Mouse (Mus musculus): ENCODE measurements around the gene Ptpn22.
"Not testable (repeated sequence)": the region's sequence is repeated elsewhere in the genome, so short reads cannot be mapped to it uniquely, and the experiment has no call there.

Gene Ptpn22

GRCm38 (mm10) chr3:103858881-103859801 is at the start of gene Ptpn22:
Gene Ptpn22 (plus strand): TSS chr3:103859795.
- no peak for DNase-seq (ENCODE audit: low spot score)

GRCm38 (mm10) chr3:103809799-103810150 is 49.8 kb upstream of the Ptpn22 start:
- no peak for DNase-seq (ENCODE audit: low spot score)

- no peak for DNase-seq (ENCODE audit: low spot score)
These were observed 48.6 kb upstream of the Ptpn22 start for GRCm38 (mm10) chr3:103810967-103811366.

- no peak for DNase-seq (ENCODE audit: low spot score)
These were observed 32.0 kb upstream of the Ptpn22 start for GRCm38 (mm10) chr3:103827548-103827947.

GRCm38 (mm10) chr3:103829036-103829435 is 30.6 kb upstream of the Ptpn22 start:
- no peak for DNase-seq (ENCODE audit: low spot score)

- not testable (repeated sequence) for DNase-seq (ENCODE audit: low spot score)
These were observed 28.9 kb upstream of the Ptpn22 start for GRCm38 (mm10) chr3:103830681-103831080.

- DNase-seq (ENCODE audit: low spot score) = no peak
These were observed 28.4 kb upstream of the Ptpn22 start for GRCm38 (mm10) chr3:103831146-103831545.

GRCm38 (mm10) chr3:103832426-103832825 is 27.2 kb upstream of the Ptpn22 start, which contains the start of gene Bcl2l15:
Gene Bcl2l15 (plus strand): TSS chr3:103832601.
- no peak for DNase-seq (ENCODE audit: low spot score)

- no peak for DNase-seq (ENCODE audit: low spot score)
These were observed 25.6 kb upstream of the Ptpn22 start for GRCm38 (mm10) chr3:103834001-103834400.

- DNase-seq (ENCODE audit: low spot score) = no peak
These were observed 24.2 kb upstream of the Ptpn22 start for GRCm38 (mm10) chr3:103835272-103835950.

- DNase-seq (ENCODE audit: low spot score) = no peak
These were observed 23.7 kb upstream of the Ptpn22 start for GRCm38 (mm10) chr3:103835951-103836310.

GRCm38 (mm10) chr3:103836453-103836852 is 23.1 kb upstream of the Ptpn22 start:
- no peak for DNase-seq (ENCODE audit: low spot score)

- DNase-seq (ENCODE audit: low spot score) = no peak
These were observed 19.9 kb upstream of the Ptpn22 start for GRCm38 (mm10) chr3:103839711-103840110.

GRCm38 (mm10) chr3:103840195-103840594 is 19.4 kb upstream of the Ptpn22 start:
- not testable (repeated sequence) for DNase-seq (ENCODE audit: low spot score)

- DNase-seq (ENCODE audit: low spot score) = not testable (repeated sequence)
These were observed 18.6 kb upstream of the Ptpn22 start for GRCm38 (mm10) chr3:103840946-103841345.

GRCm38 (mm10) chr3:103850644-103851363 is 8.8 kb upstream of the Ptpn22 start:
- DNase-seq (ENCODE audit: low spot score) = no peak

- DNase-seq (ENCODE audit: low spot score) = no peak
These were observed 8.1 kb upstream of the Ptpn22 start for GRCm38 (mm10) chr3:103851481-103851880.

GRCm38 (mm10) chr3:103851882-103852281 is 7.7 kb upstream of the Ptpn22 start:
- no peak for DNase-seq (ENCODE audit: low spot score)

GRCm38 (mm10) chr3:103852565-103853299 is 6.9 kb upstream of the Ptpn22 start:
- no peak for DNase-seq (ENCODE audit: low spot score)

GRCm38 (mm10) chr3:103853804-103854203 is 5.8 kb upstream of the Ptpn22 start:
- no peak for DNase-seq (ENCODE audit: low spot score)

GRCm38 (mm10) chr3:103857036-103857805 is 2.4 kb upstream of the Ptpn22 start:
- DNase-seq (ENCODE audit: low spot score) = no peak

All from urinary bladder, postnatal 25 days (tissue).